ENCODE assay signal across 9 mouse cellular contexts in genomic region chr3:144362472-144362871, GRCm38 (mm10).
DNase-seq lines count a peak whose midpoint lies in the region; ATAC-seq and TF ChIP-seq lines count a peak whose summit lies in the region.
"Had no signal": no experiment of that assay in that cellular context is flagged by ENCODE, and none has a peak within 500 bp of the region (broad histone marks: within the 10 kb centered on the region; RNA-seq: fewer than 3 reads in every experiment).

No protein-coding gene starts in this region.

- H3K36me3 ChIP-seq in liver, postnatal 0 days (replicated peaks; ENCODE audit: insufficient read depth, low read length), result no peaks in the 10 kb centered on the region
- no peaks in the 10 kb centered on the region for H3K36me3 ChIP-seq in forebrain, embryonic 16.5 days (ENCODE audit: control insufficient read depth, insufficient read depth)
- H3K36me3 ChIP-seq: G1E had no signal

- H3K27me3 ChIP-seq in liver, postnatal 0 days (ENCODE audit: insufficient read depth, low read length), result 0 out of 2 replicates have a peak, but pooled peaks cover 3% of the 10 kb centered on the region
- H3K27me3 ChIP-seq in forebrain, embryonic 16.5 days (replicated peaks; ENCODE audit: control insufficient read depth, insufficient read depth, low read length), result no peaks in the 10 kb centered on the region

- H3K4me2 ChIP-seq in liver, postnatal 0 days (ENCODE audit: low read depth, low read length), result no peak overlapping the region
- H3K4me2 ChIP-seq in forebrain, embryonic 16.5 days (ENCODE audit: low read length), result no peak overlapping the region

- H3K27ac ChIP-seq in liver, postnatal 0 days (ENCODE audit: low read depth), result no peak overlapping the region
- no peak overlapping the region for H3K27ac ChIP-seq in forebrain, embryonic 16.5 days (ENCODE audit: low read length)

- peak; percentile 50 for TF ChIP-seq CTCF in liver, postnatal 0 days (IDR thresholded peaks at IDR 0.05; ENCODE audit: low read depth)

- DNase-seq in cerebellum, postnatal 25 days, result peak; percentile 21 to 57
- DNase-seq in cerebellum, adult 11 months, result no peak
- DNase-seq in liver, postnatal 0 days, result peak; percentile 34
- DNase-seq in liver, result no peak
- peak; percentile 8 to 24 for DNase-seq in cerebellum, postnatal 36 days
- DNase-seq in lung, postnatal 14 days, result peak; percentile 70
- DNase-seq in thymus, postnatal 25 days, result peak; percentile 62

- no peaks in the 10 kb centered on the region for H3K9me3 ChIP-seq in liver, postnatal 0 days (ENCODE audit: low read length)
- no peaks in the 10 kb centered on the region for H3K9me3 ChIP-seq in forebrain, embryonic 16.5 days (ENCODE audit: control insufficient read depth, low read length)

- H3K9ac ChIP-seq in liver, postnatal 0 days (replicated peaks), result no peak overlapping the region
- no peak overlapping the region for H3K9ac ChIP-seq in forebrain, embryonic 16.5 days (replicated peaks; ENCODE audit: low read depth, low read length)

- H3K4me3 ChIP-seq in liver, postnatal 0 days (ENCODE audit: low read depth, low read length), result no peak overlapping the region
- no peak overlapping the region for H3K4me3 ChIP-seq in forebrain, embryonic 16.5 days (replicated peaks; ENCODE audit: low read length)

- no peak for TF ChIP-seq EP300 in liver, postnatal 0 days (IDR thresholded peaks at IDR 0.05; ENCODE audit: low read depth)

- ATAC-seq in liver, postnatal 0 days, result no peak
- no peak for ATAC-seq in forebrain, embryonic 16.5 days

- 56% methylated on average over 10 of the region's 10 CpGs for WGBS in liver, postnatal 0 days (ENCODE audit: insufficient replicate concordance)
- WGBS in forebrain, embryonic 16.5 days, result 54% methylated on average over 10 of the region's 10 CpGs

- no peaks in the 10 kb centered on the region for H3K4me1 ChIP-seq in liver, postnatal 0 days (ENCODE audit: insufficient read depth)
- peaks cover 6% of the 10 kb centered on the region for H3K4me1 ChIP-seq in forebrain, embryonic 16.5 days (replicated peaks; ENCODE audit: control insufficient read depth, insufficient read depth, low read length)

Comparison
In these comparisons a context has a peak if more than half of its experiments do, and no peak if none do; other contexts are left out.
1. DNase-seq: peak in cerebellum, postnatal 25 days (2 of 2), liver, postnatal 0 days (single experiment), cerebellum, postnatal 36 days (2 of 2), lung, postnatal 14 days (single experiment) and thymus, postnatal 25 days (single experiment); none in cerebellum, adult 11 months (single experiment) and liver (single experiment).